Mouse (Mus musculus): ENCODE data around the gene Sec14l1. TPM values are rescaled to one million over a fixed set of nuclear protein-coding genes. Genes with fewer than 3 reads are reported as not detected.

Gene Sec14l1
- total and polyA plus RNA-seq, 3 experiments, result 42.0 to 55.9 TPM; not detected in 1

- no peak for TF ChIP-seq MEF2A (IDR thresholded peaks at IDR 0.05; ENCODE audit: extremely low read depth, insufficient replicate concordance, low read depth, low read length, poor library complexity, severe bottlenecking)
- no peak for TF ChIP-seq CTCF (IDR thresholded peaks at IDR 0.05 in 2 of 3, conservative IDR thresholded peaks at IDR 0.05 in 1 of 3; ENCODE audit: control insufficient read depth in 1 of 3, insufficient read depth in 1 of 3, low read depth in 2 of 3, low read length in 3 of 3, poor library complexity in 1 of 3, severe bottlenecking in 1 of 3)
- TF ChIP-seq ELF1 (IDR thresholded peaks at IDR 0.05; ENCODE audit: low read depth, low read length), result peak; percentile 91
- TF ChIP-seq CHD2 (IDR thresholded peaks at IDR 0.05; ENCODE audit: low read length), result no peak
- TF ChIP-seq USF1 (IDR thresholded peaks at IDR 0.05; ENCODE audit: low read depth, low read length), result 0 out of 2 replicates have a peak, but pooled peaks have one; percentile 35
- peak; percentile 64; the same call in 1 of the 2 replicates for TF ChIP-seq HCFC1 (IDR thresholded peaks at IDR 0.05; ENCODE audit: low read depth, low read length)
- TF ChIP-seq RAD21 (IDR thresholded peaks at IDR 0.05; ENCODE audit: low read depth, low read length), result no peak
- peak; percentile 61; the same call in 1 of the 2 replicates for TF ChIP-seq SIN3A (IDR thresholded peaks at IDR 0.05; ENCODE audit: low read length)
Observed at GRCm38 (mm10) chr11:117089673-117090419, 25.1 kb upstream of the Sec14l1 start (continued).

- Histone ChIP-seq H3K27ac (ENCODE audit: control insufficient read depth, low read depth, low read length) (no peak overlapping the region), H3K9me3 (replicated peaks; ENCODE audit: insufficient read depth, low read length) (no peaks in the 10 kb centered on the region), H3K27me3 (ENCODE audit: control insufficient read depth in 1 of 2, insufficient read depth in 2 of 2, low read length in 2 of 2) (peaks cover 0 to 5% of the 10 kb centered on the region in 2 experiments; a peak in 1 of 4 replicates), H3K36me3 (ENCODE audit: control insufficient read depth in 1 of 2, insufficient read depth in 2 of 2, low read length in 2 of 2) (peaks cover 0 to 37% of the 10 kb centered on the region in 2 experiments; a peak in 2 of 4 replicates), H3K9ac (ENCODE audit: control insufficient read depth, low read depth, low read length, poor library complexity, severe bottlenecking) (no peak overlapping the region), H3K4me3 (ENCODE audit: control insufficient read depth in 1 of 2, insufficient read depth in 1 of 2, low read depth in 2 of 2, low read length in 2 of 2) (no peak overlapping the region), H3K79me2 (ENCODE audit: control insufficient read depth, insufficient read depth, low read length, poor library complexity) (no peaks in the 10 kb centered on the region), H3K4me1 (ENCODE audit: control insufficient read depth in 1 of 2, insufficient read depth in 2 of 2, low read length in 2 of 2) (peaks cover 35 to 39% of the 10 kb centered on the region in 2 experiments)
- DNase-seq (ENCODE audit: low read depth, low spot score), result no peak
- TF ChIP-seq TCF12 (IDR thresholded peaks at IDR 0.05; ENCODE audit: low read depth, low read length), result no peak
- no peak for TF ChIP-seq MXI1 (IDR thresholded peaks at IDR 0.05; ENCODE audit: low read depth, low read length)
Observed at GRCm38 (mm10) chr11:117091406-117091805, 23.6 kb upstream of the Sec14l1 start.

- no peak overlapping the region for H3K9ac ChIP-seq (ENCODE audit: control insufficient read depth, low read depth, low read length, poor library complexity, severe bottlenecking)
- peaks cover 35 to 39% of the 10 kb centered on the region in 2 experiments for H3K4me1 ChIP-seq (ENCODE audit: control insufficient read depth in 1 of 2, insufficient read depth in 2 of 2, low read length in 2 of 2)
- H3K36me3 ChIP-seq (ENCODE audit: control insufficient read depth in 1 of 2, insufficient read depth in 2 of 2, low read length in 2 of 2), result peaks cover 0 to 37% of the 10 kb centered on the region in 2 experiments; a peak in 2 of 4 replicates
- H3K79me2 ChIP-seq (ENCODE audit: control insufficient read depth, insufficient read depth, low read length, poor library complexity), result no peaks in the 10 kb centered on the region
- TF ChIP-seq RAD21 (IDR thresholded peaks at IDR 0.05; ENCODE audit: low read depth, low read length), result no peak
- TF ChIP-seq BHLHE40 (IDR thresholded peaks at IDR 0.05; ENCODE audit: borderline replicate concordance, low read depth, low read length), result no peak
- TF ChIP-seq MEF2A (IDR thresholded peaks at IDR 0.05; ENCODE audit: extremely low read depth, insufficient replicate concordance, low read depth, low read length, poor library complexity, severe bottlenecking), result no peak
- no peak for TF ChIP-seq ZMIZ1 (IDR thresholded peaks at IDR 0.05; ENCODE audit: low read depth, low read length)
- no peak for TF ChIP-seq JUND (IDR thresholded peaks at IDR 0.05; ENCODE audit: low read depth, low read length)
- TF ChIP-seq POLR2AphosphoS2 (IDR thresholded peaks at IDR 0.05; ENCODE audit: low read length), result no peak
- no peak for TF ChIP-seq ELF1 (IDR thresholded peaks at IDR 0.05; ENCODE audit: low read depth, low read length)
- no peak overlapping the region for H3K4me3 ChIP-seq (ENCODE audit: control insufficient read depth in 1 of 2, insufficient read depth in 1 of 2, low read depth in 2 of 2, low read length in 2 of 2)
- no peaks in the 10 kb centered on the region for H3K9me3 ChIP-seq (replicated peaks; ENCODE audit: insufficient read depth, low read length)
- no peak overlapping the region for H3K27ac ChIP-seq (ENCODE audit: control insufficient read depth, low read depth, low read length)
- peaks cover 0 to 5% of the 10 kb centered on the region in 2 experiments; a peak in 1 of 4 replicates for H3K27me3 ChIP-seq (ENCODE audit: control insufficient read depth in 1 of 2, insufficient read depth in 2 of 2, low read length in 2 of 2)
- no peak for DNase-seq (ENCODE audit: low read depth, low spot score)
Observed at GRCm38 (mm10) chr11:117091845-117092244, 23.1 kb upstream of the Sec14l1 start.

All from MEL (cell line).